Mouse (Mus musculus): ENCODE data around the gene Rhox4e. TPM values are rescaled to one million over a fixed set of nuclear protein-coding genes. Genes with fewer than 3 reads are reported as not detected.
"Not testable (repeated sequence)": the region's sequence is repeated elsewhere in the genome, so short reads cannot be mapped to it uniquely, and the experiment has no call there.

The Rhox4e gene
- not detected in 2 replicates for total RNA-seq (2017)

DNA sequence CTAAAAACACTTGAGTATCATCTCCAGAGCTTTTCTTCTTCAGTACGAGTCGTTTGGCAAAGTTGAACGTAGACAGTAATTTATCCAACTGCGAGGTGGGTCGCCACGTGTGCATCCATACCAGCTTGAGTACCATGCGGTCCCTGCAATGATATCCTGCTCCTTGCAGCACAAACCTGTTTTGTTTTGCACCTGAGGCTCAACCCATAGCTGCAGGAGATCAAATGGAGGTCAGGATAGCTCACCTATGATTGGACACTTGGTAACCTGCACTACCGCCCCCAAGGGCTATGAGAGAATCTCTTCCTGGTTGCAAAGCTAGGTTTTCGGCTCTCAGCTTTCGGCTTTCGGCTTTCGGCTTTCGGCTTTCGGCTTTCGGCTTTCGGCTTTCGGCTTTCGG, at the start of gene Rhox4e:
Gene Rhox4e (plus strand): TSS at position 301 of the 400 bp plus-strand sequence.
- not testable (repeated sequence) for ATAC-seq (ENCODE audit: extremely low read depth, insufficient number of reproducible peaks, low FRiP score, poor library complexity, severe bottlenecking)

DNA sequence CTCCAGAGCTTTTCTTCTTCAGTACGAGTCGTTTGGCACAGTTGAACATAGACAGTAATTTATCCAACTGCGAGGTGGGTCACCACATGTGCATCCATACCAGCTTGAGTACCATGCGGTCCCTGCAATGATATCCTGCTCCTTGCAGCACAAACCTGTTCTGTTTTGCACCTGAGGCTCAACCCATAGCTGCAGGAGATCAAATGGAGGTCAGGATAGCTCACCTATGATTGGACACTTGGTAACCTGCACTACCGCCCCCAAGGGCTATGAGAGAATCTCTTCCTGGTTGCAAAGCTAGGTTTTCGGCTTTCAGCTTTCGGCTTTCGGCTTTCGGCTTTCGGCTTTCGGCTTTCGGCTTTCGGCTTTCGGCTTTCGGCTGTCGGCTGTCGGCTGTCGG, 43.2 kb upstream of the Rhox4e start, which contains the start of gene Rhox4d:
Gene Rhox4d (plus strand): TSS at position 301 of the 400 bp plus-strand sequence.
- not testable (repeated sequence) for ATAC-seq (ENCODE audit: extremely low read depth, insufficient number of reproducible peaks, low FRiP score, poor library complexity, severe bottlenecking)

DNA sequence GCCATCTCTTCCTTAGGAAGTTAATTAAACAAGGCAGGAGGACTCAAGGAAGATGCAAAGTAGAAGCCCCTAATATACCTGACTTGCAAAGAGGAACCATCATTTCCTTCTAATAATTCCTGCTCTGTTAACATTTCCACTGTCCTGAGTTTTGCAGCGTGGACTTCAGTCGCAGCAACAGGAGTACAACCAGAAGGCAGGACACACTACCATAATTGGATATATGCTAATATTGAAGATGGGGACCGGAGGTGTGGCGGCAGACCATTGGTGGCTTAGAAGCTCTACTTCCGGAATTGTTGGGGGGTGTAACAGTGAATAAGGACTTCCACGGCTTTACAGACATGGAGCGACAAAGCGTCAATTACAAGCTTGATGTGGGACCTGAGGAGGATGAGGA, 27.1 kb upstream of the Rhox4e start, which contains the start of gene Rhox2e:
Gene Rhox2e (plus strand): TSS at position 301 of the 400 bp plus-strand sequence.
- ATAC-seq (ENCODE audit: extremely low read depth, insufficient number of reproducible peaks, low FRiP score, poor library complexity, severe bottlenecking): not testable (repeated sequence)

DNA sequence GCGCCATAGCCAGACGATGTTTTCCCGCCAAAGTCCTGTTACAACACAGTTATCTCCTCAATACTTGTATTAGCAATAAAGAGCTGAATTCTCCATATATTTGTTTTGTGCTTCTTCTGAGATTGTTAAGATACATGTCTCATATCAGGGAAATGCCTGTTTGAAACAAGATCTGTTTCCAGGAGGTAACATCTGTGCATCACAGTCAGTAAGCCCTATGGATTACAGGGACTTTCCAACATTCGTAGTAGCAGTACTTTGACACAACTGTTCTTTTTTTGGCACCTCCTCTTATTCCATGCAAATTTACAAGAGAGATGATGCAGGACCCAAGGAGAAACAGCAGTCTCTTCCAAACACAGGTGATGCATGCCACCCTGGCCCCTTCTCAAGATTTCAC, 15.5 kb upstream of the Rhox4e start, which contains the start of gene Rhox3e:
Gene Rhox3e (plus strand): TSS at position 301 of the 400 bp plus-strand sequence.
- not testable (repeated sequence) for ATAC-seq (ENCODE audit: extremely low read depth, insufficient number of reproducible peaks, low FRiP score, poor library complexity, severe bottlenecking)

DNA sequence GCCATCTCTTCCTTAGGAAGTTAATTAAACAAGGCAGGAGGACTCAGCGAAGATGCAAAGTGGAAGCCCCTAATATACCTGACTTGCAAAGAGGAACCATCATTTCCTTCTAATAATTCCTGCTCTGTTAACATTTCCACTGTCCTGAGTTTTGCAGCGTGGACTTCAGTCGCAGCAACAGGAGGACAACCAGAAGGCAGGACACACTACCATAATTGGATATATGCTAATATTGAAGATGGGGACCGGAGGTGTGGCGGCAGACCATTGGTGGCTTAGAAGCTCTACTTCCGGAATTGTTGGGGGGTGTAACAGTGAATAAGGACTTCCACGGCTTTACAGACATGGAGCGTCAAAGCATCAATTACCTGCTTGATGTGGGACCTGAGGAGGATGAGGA, 13.9 kb downstream of the Rhox4e start, which contains the start of gene Rhox2f:
Gene Rhox2f (plus strand): TSS at position 301 of the 400 bp plus-strand sequence.
- ATAC-seq (ENCODE audit: extremely low read depth, insufficient number of reproducible peaks, low FRiP score, poor library complexity, severe bottlenecking): not testable (repeated sequence)

DNA sequence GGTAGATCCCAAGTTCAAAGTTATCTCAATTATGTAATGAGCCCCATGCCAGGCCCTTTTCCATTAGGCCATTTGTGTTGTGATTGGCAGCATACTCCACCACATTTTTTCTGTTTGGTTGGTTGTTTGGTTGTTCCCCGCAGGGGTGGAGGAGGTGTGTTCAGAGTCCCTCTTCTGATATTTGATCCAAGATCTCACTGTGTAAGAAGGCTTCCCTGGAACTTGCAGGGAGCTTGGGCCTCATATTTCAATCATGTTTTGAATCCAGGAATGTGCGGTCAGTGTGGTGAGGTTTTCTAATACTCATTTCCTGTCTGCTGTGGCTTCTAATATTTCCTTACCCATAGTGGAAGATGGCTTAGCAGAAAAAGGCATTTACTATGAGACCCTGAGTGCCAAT, 15.4 kb downstream of the Rhox4e start:
- not testable (repeated sequence) for ATAC-seq (ENCODE audit: extremely low read depth, insufficient number of reproducible peaks, low FRiP score, poor library complexity, severe bottlenecking)

DNA sequence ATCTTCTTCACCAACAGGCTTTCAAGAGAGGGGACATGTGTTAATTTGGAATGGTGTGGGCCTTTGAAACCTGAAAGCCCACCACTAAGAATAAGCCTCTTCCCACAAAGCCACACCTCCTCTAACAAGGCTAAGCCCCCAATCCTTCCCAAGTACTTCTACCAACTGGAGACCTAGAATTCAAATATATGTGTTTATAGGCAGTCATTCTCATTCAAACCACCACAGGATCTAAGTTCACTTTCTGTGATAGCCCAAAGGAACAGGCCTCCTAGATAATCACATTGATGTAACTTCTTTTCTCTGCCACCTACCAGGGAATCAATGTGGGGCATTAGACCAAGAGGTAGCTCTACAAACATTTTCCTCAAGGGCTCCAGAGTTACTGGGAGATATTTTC, 23.5 kb downstream of the Rhox4e start, which contains the start of gene Rhox3f:
Gene Rhox3f (plus strand): TSS at position 301 of the 400 bp plus-strand sequence.
- ATAC-seq (ENCODE audit: extremely low read depth, insufficient number of reproducible peaks, low FRiP score, poor library complexity, severe bottlenecking): not testable (repeated sequence)

DNA sequence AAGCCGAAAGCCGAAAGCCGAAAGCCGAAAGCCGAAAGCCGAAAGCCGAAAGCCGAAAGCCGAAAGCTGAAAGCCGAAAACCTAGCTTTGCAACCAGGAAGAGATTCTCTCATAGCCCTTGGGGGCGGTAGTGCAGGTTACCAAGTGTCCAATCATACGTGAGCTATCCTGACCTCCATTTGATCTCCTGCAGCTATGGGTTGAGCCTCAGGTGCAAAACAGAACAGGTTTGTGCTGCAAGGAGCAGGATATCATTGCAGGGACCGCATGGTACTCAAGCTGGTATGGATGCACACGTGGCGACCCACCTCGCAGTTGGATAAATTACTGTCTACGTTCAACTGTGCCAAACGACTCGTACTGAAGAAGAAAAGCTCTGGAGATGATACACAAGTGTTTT, 50.4 kb downstream of the Rhox4e start, which contains the start of gene Rhox4f:
Gene Rhox4f (minus strand): TSS at position 101 of the 400 bp plus-strand sequence.
- ATAC-seq (ENCODE audit: extremely low read depth, insufficient number of reproducible peaks, low FRiP score, poor library complexity, severe bottlenecking): not testable (repeated sequence)

Other genes starting within 250 kb of the Rhox4e start
- not detected in 2 replicates for gene Rhox3a2, start 177.4 kb upstream of the Rhox4e start, total RNA-seq (2017)
- not detected in 2 replicates for gene Rhox4a2, start 166.6 kb upstream of the Rhox4e start, total RNA-seq (2017)
- not detected in 2 replicates for gene Rhox2b, start 145.3 kb upstream of the Rhox4e start, total RNA-seq (2017)
- gene Rhox4b, start 124.9 kb upstream of the Rhox4e start, total RNA-seq (2017): not detected in 2 replicates
- not detected in 2 replicates for gene Rhox2c, start 103.7 kb upstream of the Rhox4e start, total RNA-seq (2017)
- not detected in 2 replicates for gene Rhox3c, start 98.8 kb upstream of the Rhox4e start, total RNA-seq (2017)
- gene Rhox4c, start 77.1 kb upstream of the Rhox4e start, total RNA-seq (2017): not detected in 2 replicates
- not detected in 2 replicates for gene Rhox2d, start 64.0 kb upstream of the Rhox4e start, total RNA-seq (2017)
- not detected in 2 replicates for gene Rhox4d, start 43.1 kb upstream of the Rhox4e start, total RNA-seq (2017)
- gene Rhox2e, start 27.0 kb upstream of the Rhox4e start, total RNA-seq (2017): not detected in 2 replicates
- gene Rhox3e, start 15.4 kb upstream of the Rhox4e start, total RNA-seq (2017): not detected in 2 replicates
- gene Rhox2f, start 14.0 kb downstream of the Rhox4e start, total RNA-seq (2017): not detected in 2 replicates
- gene Rhox3f, start 23.6 kb downstream of the Rhox4e start, total RNA-seq (2017): not detected in 2 replicates
- not detected in 2 replicates for gene Rhox4f, start 50.3 kb downstream of the Rhox4e start, total RNA-seq (2017)
- not detected in 2 replicates for gene Rhox3g, start 71.2 kb downstream of the Rhox4e start, total RNA-seq (2017)
- gene Rhox2g, start 86.1 kb downstream of the Rhox4e start, total RNA-seq (2017): not detected in 2 replicates
- gene Rhox4g, start 93.9 kb downstream of the Rhox4e start, total RNA-seq (2017): not detected in 2 replicates
- not detected in 2 replicates for gene Rhox3h, start 111.4 kb downstream of the Rhox4e start, total RNA-seq (2017)
- not detected in 2 replicates for gene Rhox2h, start 115.9 kb downstream of the Rhox4e start, total RNA-seq (2017)
- gene Rhox5, start 247.4 kb downstream of the Rhox4e start, total RNA-seq (2017): not detected in 2 replicates